Mouse (Mus musculus): ENCODE results near the gene Orai1.

GRCm38 (mm10) chr5:123067395-123067995, 52.6 kb downstream of the Orai1 start:
- TF ChIP-seq POLR2A (IDR thresholded peaks at IDR 0.05; ENCODE audit: insufficient read depth, low read length) (no peak), CTCF (IDR thresholded peaks at IDR 0.05; ENCODE audit: low read depth, low read length) (no peak), EP300 (IDR thresholded peaks at IDR 0.05; ENCODE audit: insufficient read depth, low read depth, low read length) (no peak)
